Mouse (Mus musculus) heart, embryonic 16.5 days (tissue): ENCODE measurements around the gene Car7. TPM values are rescaled to one million over a fixed set of nuclear protein-coding genes. Genes with fewer than 3 reads are reported as not detected.
"Not testable (repeated sequence)": the region's sequence is repeated elsewhere in the genome, so short reads cannot be mapped to it uniquely, and the experiment has no call there.

ENCODE experiments used
- ATAC-seq: fragments of 200-750 bp; cut with Nextera tagmentation; replicated peaks from 2 replicates; pipeline ENCODE4 v1.8.0; 2017; ENCODE audit warnings: moderate number of reproducible peaks; ENCODE audit not compliant: insufficient read depth, low FRiP score; ENCODE audit errors: extremely low read depth
- H3K27ac ChIP-seq: fragments of 300-500 bp; sonication (generic); 2 replicates; pipeline ENCODE4 v1.5.1; 2014; ENCODE audit warnings: mild to moderate bottlenecking, low read length, control low read depth, moderate library complexity
- H3K27me3 ChIP-seq: fragments of 300-500 bp; sonication (generic); 2 replicates; pipeline ENCODE4 v1.6.1; 2014; ENCODE audit warnings: low read length, mixed read lengths; ENCODE audit not compliant: control insufficient read depth, insufficient read depth
- H3K36me3 ChIP-seq: fragments of 300-500 bp; sonication (generic); 2 replicates; pipeline ENCODE4 v1.6.1; 2014; ENCODE audit not compliant: control insufficient read depth, insufficient read depth
- H3K4me1 ChIP-seq: fragments of 300-500 bp; sonication (generic); 2 replicates; pipeline ENCODE4 v1.6.1; 2014; ENCODE audit warnings: low read length, mixed read lengths; ENCODE audit not compliant: control insufficient read depth, insufficient read depth
- H3K4me2 ChIP-seq: fragments of 300-500 bp; sonication (generic); 2 replicates; pipeline ENCODE4 v1.6.1; 2014; ENCODE audit warnings: low read depth, mild to moderate bottlenecking, control low read depth, low read length
- H3K4me3 ChIP-seq: fragments of 300-500 bp; sonication (generic); 2 replicates; pipeline ENCODE4 v1.5.1; 2014; ENCODE audit warnings: mild to moderate bottlenecking, control low read depth, low read length
- H3K9ac ChIP-seq: fragments of 300-500 bp; sonication (generic); 2 replicates; pipeline ENCODE4 v1.6.1; 2014; ENCODE audit warnings: low read length, control low read depth
- H3K9me3 ChIP-seq: fragments of 300-500 bp; sonication (generic); replicated peaks from 2 replicates; pipeline ENCODE4 v1.6.1; 2016; ENCODE audit warnings: low read length; ENCODE audit not compliant: control insufficient read depth
- WGBS: fragments of 180-500 bp; shearing (Covaris S2); extraction: QIAGEN DNeasy Blood & Tissue Kit; methylation state at CpG from one replicate; pipeline ENCODE4 v1.1.7; 2014; 5-methylcytosine and 5-hydroxymethylcytosine counted together
- polyA plus RNA-seq: library from polyadenylated mRNA; unstranded; fragments of >200 nt; fragmentation: Nextera tagmentation; extraction: Ambion mirVana; gene quantifications from 2 replicates; pipeline ENCODE4 v1.2.1, GENCODE M21; 2015

Car7 gene
- polyA plus RNA-seq, 1 experiment from 2014 or later: 3.0 TPM

GRCm38 (mm10) chr8:104557226-104557625, 22.7 kb downstream of the Car7 start:
- H3K9me3 ChIP-seq: no peaks in the 10 kb centered on the region
- no peaks in the 10 kb centered on the region for H3K4me1 ChIP-seq
- no peak overlapping the region for H3K9ac ChIP-seq
- H3K27me3 ChIP-seq: 0 out of 2 replicates have a peak, but pooled peaks cover 4% of the 10 kb centered on the region
- no peak overlapping the region for H3K4me3 ChIP-seq
- ATAC-seq: no peak
- H3K4me2 ChIP-seq: no peak overlapping the region
- H3K36me3 ChIP-seq: no peaks in the 10 kb centered on the region
- no peak overlapping the region for H3K27ac ChIP-seq
- 39% methylated on average over 7 of the region's 7 CpGs for WGBS

- no peaks in the 10 kb centered on the region for H3K9me3 ChIP-seq
- no peaks in the 10 kb centered on the region for H3K36me3 ChIP-seq
- peaks cover 2% of the 10 kb centered on the region; the same call in 1 of the 2 replicates for H3K4me1 ChIP-seq
- no peak for ATAC-seq
- no peak overlapping the region for H3K27ac ChIP-seq
- H3K27me3 ChIP-seq: 0 out of 2 replicates have a peak, but pooled peaks cover 4% of the 10 kb centered on the region
- H3K9ac ChIP-seq: no peak overlapping the region
- H3K4me2 ChIP-seq: no peak overlapping the region
- H3K4me3 ChIP-seq: no peak overlapping the region
Observed at GRCm38 (mm10) chr8:104560731-104561130, 26.2 kb downstream of the Car7 start.

GRCm38 (mm10) chr8:104564633-104565456, 30.4 kb downstream of the Car7 start:
- Histone ChIP-seq H3K36me3 (no peaks in the 10 kb centered on the region), H3K4me3 (no peak overlapping the region), H3K4me2 (peak overlapping the region; percentile 45), H3K9ac (no peak overlapping the region), H3K9me3 (no peaks in the 10 kb centered on the region), H3K27ac (no peak overlapping the region), H3K27me3 (no peaks in the 10 kb centered on the region), H3K4me1 (peaks cover 4% of the 10 kb centered on the region)
- WGBS: 19% methylated on average over 22 of the region's 22 CpGs
- peak; percentile 76 for ATAC-seq

GRCm38 (mm10) chr8:104565457-104565798, 30.9 kb downstream of the Car7 start:
- 94% methylated on average over 5 of the region's 5 CpGs for WGBS
- Histone ChIP-seq H3K27me3 (no peaks in the 10 kb centered on the region), H3K36me3 (no peaks in the 10 kb centered on the region), H3K9ac (no peak overlapping the region), H3K27ac (no peak overlapping the region), H3K4me1 (peaks cover 4% of the 10 kb centered on the region), H3K9me3 (no peaks in the 10 kb centered on the region), H3K4me3 (no peak overlapping the region), H3K4me2 (no peak overlapping the region)
- ATAC-seq: no peak; the same call in 1 of the 2 replicates

DNA sequence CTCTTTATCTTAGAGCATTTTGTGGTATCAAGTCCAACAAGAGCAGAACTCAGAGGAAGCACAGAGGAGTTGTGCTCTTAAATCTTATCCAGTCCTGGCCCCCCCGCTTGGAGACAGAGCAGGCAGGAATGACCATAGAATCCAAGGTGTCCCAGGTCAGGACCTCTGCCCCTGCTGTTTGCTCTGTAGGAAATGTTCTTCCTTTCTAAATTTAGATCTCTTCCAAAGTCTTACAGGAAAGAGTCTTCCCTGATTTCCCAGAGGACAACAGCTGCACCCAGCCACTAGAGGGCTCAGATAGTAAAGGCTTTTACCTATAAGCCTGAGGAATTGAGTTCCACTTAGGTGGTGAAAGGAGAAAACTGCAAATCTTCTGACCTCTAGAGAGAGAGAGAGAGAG, 35.1 kb downstream of the Car7 start:
- no peak overlapping the region for H3K4me3 ChIP-seq
- H3K27me3 ChIP-seq: no peaks in the 10 kb centered on the region
- H3K9ac ChIP-seq: no peak overlapping the region
- ATAC-seq: no peak; the same call in 1 of the 2 replicates
- H3K36me3 ChIP-seq: no peaks in the 10 kb centered on the region
- WGBS: 22% methylated on average over 1 of the region's 1 CpGs
- peaks cover 8% of the 10 kb centered on the region for H3K4me1 ChIP-seq
- H3K9me3 ChIP-seq: no peaks in the 10 kb centered on the region
- no peak overlapping the region for H3K4me2 ChIP-seq
- H3K27ac ChIP-seq: no peak overlapping the region

- Histone ChIP-seq H3K9me3 (no peaks in the 10 kb centered on the region), H3K9ac (peak overlapping the region; percentile 67), H3K4me3 (peak overlapping the region; percentile 63), H3K27me3 (no peaks in the 10 kb centered on the region), H3K4me2 (peak overlapping the region; percentile 95), H3K4me1 (peaks cover 6% of the 10 kb centered on the region; the same call in 1 of the 2 replicates), H3K27ac (no peak overlapping the region), H3K36me3 (no peaks in the 10 kb centered on the region)
- ATAC-seq: peak; percentile 74
- 5% methylated on average over 26 of the region's 26 CpGs for WGBS
Observed at GRCm38 (mm10) chr8:104570436-104571343, 36.2 kb downstream of the Car7 start.

GRCm38 (mm10) chr8:104576820-104577219, 42.3 kb downstream of the Car7 start:
- Histone ChIP-seq H3K4me1 (no peaks in the 10 kb centered on the region), H3K27me3 (no peaks in the 10 kb centered on the region), H3K9ac (no peak overlapping the region), H3K4me3 (no peak overlapping the region), H3K9me3 (no peaks in the 10 kb centered on the region), H3K36me3 (no peaks in the 10 kb centered on the region), H3K27ac (no peak overlapping the region), H3K4me2 (no peak overlapping the region)
- ATAC-seq: no peak
- WGBS: 88% methylated on average over 3 of the region's 3 CpGs

- not testable (repeated sequence) for H3K4me3 ChIP-seq, H3K4me2 ChIP-seq, H3K27ac ChIP-seq, H3K4me1 ChIP-seq, ATAC-seq, H3K27me3 ChIP-seq, H3K9me3 ChIP-seq, H3K9ac ChIP-seq, H3K36me3 ChIP-seq
- 71% methylated on average over 17 of the region's 17 CpGs for WGBS
Observed at GRCm38 (mm10) chr8:104577606-104578005, 43.1 kb downstream of the Car7 start.

GRCm38 (mm10) chr8:104584522-104584921, 50.0 kb downstream of the Car7 start:
- Histone ChIP-seq H3K27me3 (no peaks in the 10 kb centered on the region), H3K4me3 (no peak overlapping the region), H3K9ac (no peak overlapping the region), H3K9me3 (no peaks in the 10 kb centered on the region; the same call in 1 of the 2 replicates), H3K36me3 (no peaks in the 10 kb centered on the region), H3K4me2 (no peak overlapping the region), H3K27ac (no peak overlapping the region), H3K4me1 (no peaks in the 10 kb centered on the region)
- WGBS: 39% methylated on average over 1 of the region's 1 CpGs
- no peak for ATAC-seq
